Mouse (Mus musculus) olfactory bulb, adult 2 months (tissue): ENCODE measurements at regions not wholly inside any gene's neighbourhood (a gene's known extent, or its start where the extent isn't known, plus 50 kb on each side); places are given as distances from the start of the nearest gene placed in this dataset.

Source experiments
- CTCF ChIP-seq: fragments of 200-500 bp; IDR thresholded peaks from 2 replicates; pipeline ENCODE4 v1.5.1; 2012; ENCODE audit warnings: low read depth, mild to moderate bottlenecking, low read length, moderate library complexity; ENCODE audit not compliant: insufficient read depth
- POLR2A ChIP-seq: fragments of 200-500 bp; IDR thresholded peaks from 2 replicates; pipeline ENCODE4 v1.6.1; 2012; ENCODE audit warnings: mild to moderate bottlenecking, low read depth, low read length, moderate library complexity; ENCODE audit not compliant: insufficient read depth

DNA sequence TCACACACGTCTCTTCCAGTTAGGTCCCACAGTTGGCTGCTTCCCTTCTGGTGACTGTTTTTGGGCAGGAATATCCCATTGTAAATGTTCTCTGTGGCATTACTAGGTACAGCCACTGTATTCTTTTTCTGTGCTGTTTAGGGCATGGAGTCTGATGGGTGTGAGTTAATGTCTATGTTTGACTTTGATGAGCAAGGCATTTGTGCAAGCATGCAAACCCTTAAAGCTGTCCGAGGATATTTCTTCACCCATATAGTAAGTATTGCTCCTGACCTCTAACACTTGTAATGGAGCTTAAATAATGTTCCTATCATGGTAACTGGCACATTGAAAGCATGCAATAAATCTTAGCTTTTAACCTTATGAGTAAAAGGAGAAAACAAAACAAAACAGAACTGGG lies 133.6 kb upstream of the Col8a1 start:
- no peak for TF ChIP-seq POLR2A
- TF ChIP-seq CTCF = no peak
